Mouse (Mus musculus) heart, embryonic 12.5 days (tissue): ENCODE results near the gene Wt1. TPM values are rescaled to one million over a fixed set of nuclear protein-coding genes. Genes with fewer than 3 reads are reported as not detected.

Source experiments
- ATAC-seq: fragments of 200-750 bp; cut with Nextera tagmentation; 2 replicates; pipeline ENCODE4 v1.8.0; 2017; ENCODE audit warnings: moderate TSS enrichment, moderate library complexity; ENCODE audit not compliant: insufficient number of reproducible peaks, low FRiP score
- H3K27ac ChIP-seq: fragments of 300-500 bp; sonication (generic); 2 replicates; pipeline ENCODE4 v1.5.1; 2016; ENCODE audit warnings: mild to moderate bottlenecking, moderate library complexity; ENCODE audit not compliant: poor library complexity, severe bottlenecking
- H3K27me3 ChIP-seq: fragments of 300-500 bp; sonication (generic); replicated peaks from 2 replicates; pipeline ENCODE4 v1.6.1; 2016; ENCODE audit warnings: mild to moderate bottlenecking, moderate library complexity
- H3K36me3 ChIP-seq: fragments of 300-500 bp; sonication (generic); 2 replicates; pipeline ENCODE4 v1.6.1; 2016; ENCODE audit warnings: mild to moderate bottlenecking, moderate library complexity
- H3K4me1 ChIP-seq: fragments of 300-500 bp; sonication (generic); replicated peaks from 2 replicates; pipeline ENCODE4 v1.6.1; 2016; ENCODE audit warnings: mild to moderate bottlenecking
- H3K4me2 ChIP-seq: fragments of 300-500 bp; sonication (generic); 2 replicates; pipeline ENCODE4 v1.6.1; 2016; ENCODE audit warnings: mild to moderate bottlenecking, moderate library complexity
- H3K4me3 ChIP-seq: fragments of 300-500 bp; sonication (generic); 2 replicates; pipeline ENCODE4 v1.5.1; 2016; ENCODE audit warnings: mild to moderate bottlenecking
- H3K9ac ChIP-seq: fragments of 300-500 bp; sonication (generic); 2 replicates; pipeline ENCODE4 v1.6.1; 2016; ENCODE audit warnings: mild to moderate bottlenecking, moderate library complexity
- H3K9me3 ChIP-seq: fragments of 300-500 bp; sonication (generic); replicated peaks from 2 replicates; pipeline ENCODE4 v1.6.1; 2016; ENCODE audit warnings: mild to moderate bottlenecking, moderate library complexity
- WGBS: fragments of 180-500 bp; shearing (Covaris S2); methylation state at CpG from one replicate; pipeline ENCODE4 v1.1.7; 2016; 5-methylcytosine and 5-hydroxymethylcytosine counted together
- polyA plus RNA-seq: library from polyadenylated mRNA; unstranded; fragments of >200 nt; fragmentation: Nextera tagmentation; extraction: Ambion mirVana; gene quantifications from 2 replicates; pipeline ENCODE4 v1.2.1, GENCODE M21; 2016

Gene Wt1
- polyA plus RNA-seq, result 29.0 and 30.7 TPM in 2 replicates

DNA sequence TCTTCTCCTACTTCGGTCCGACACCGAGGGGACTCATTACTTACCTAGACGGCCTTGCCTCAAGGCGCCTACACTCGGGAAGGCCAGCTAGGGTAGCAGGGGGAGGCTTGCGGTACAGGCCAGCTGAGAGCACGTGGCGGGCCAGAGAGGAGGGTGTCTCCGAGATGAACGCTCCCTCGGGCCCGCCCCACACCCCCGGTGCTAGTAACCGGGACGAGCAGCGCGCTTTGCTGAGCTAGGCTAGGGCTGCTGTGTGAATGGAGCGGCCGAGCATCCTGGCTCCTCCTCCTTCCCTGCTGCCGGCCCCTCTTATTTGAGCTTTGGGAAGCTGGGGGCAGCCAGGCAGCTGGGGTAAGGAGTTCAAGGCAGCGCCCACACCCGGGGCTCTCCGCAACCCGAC lies at the start of gene Wt1:
TSS of gene Wt1 (plus strand) at position 251 of the 400 bp plus-strand sequence.
- Histone ChIP-seq H3K27ac (peak within 1 kb of the TSS; percentile 37), H3K27me3 (peaks cover 93% of the 10 kb centered on the region), H3K9me3 (no peaks in the 10 kb centered on the region), H3K4me1 (peaks cover 37% of the 10 kb centered on the region), H3K9ac (peak within 1 kb of the TSS; percentile 71), H3K4me3 (peak within 1 kb of the TSS; percentile 54), H3K4me2 (peak within 1 kb of the TSS; percentile 65), H3K36me3 (no peaks in the 10 kb centered on the region)
- WGBS, result under 1% methylated on average over 25 of the region's 25 CpGs
- peak; percentile 71 for ATAC-seq

DNA sequence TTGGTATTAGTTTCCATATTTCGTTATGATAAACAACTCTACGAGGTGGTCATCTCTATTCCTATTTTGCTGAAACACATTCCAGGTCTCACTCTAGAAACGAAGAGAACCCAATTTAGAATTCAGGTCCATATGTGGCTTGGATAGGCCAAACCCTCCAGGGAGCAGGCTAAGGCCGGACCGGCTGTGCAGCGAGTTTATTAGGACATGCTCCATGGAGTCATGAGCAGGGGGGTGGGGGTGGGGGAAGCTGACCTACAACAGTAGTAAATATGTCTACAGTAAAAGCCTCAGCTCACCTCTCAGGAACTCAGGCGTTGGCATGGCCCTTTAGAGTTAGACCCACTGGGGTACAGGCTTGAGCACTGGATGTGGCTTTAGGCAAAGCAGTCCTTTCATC lies 49.2 kb upstream of the Wt1 start:
- no peaks in the 10 kb centered on the region for H3K27me3 ChIP-seq
- H3K27ac ChIP-seq, result no peak overlapping the region
- H3K9ac ChIP-seq, result no peak overlapping the region
- H3K4me2 ChIP-seq, result no peak overlapping the region
- WGBS, result 82% methylated on average over 7 of the region's 7 CpGs
- no peaks in the 10 kb centered on the region for H3K36me3 ChIP-seq
- no peak overlapping the region for H3K4me3 ChIP-seq
- no peaks in the 10 kb centered on the region for H3K9me3 ChIP-seq
- no peak for ATAC-seq
- peaks cover 10% of the 10 kb centered on the region for H3K4me1 ChIP-seq

DNA sequence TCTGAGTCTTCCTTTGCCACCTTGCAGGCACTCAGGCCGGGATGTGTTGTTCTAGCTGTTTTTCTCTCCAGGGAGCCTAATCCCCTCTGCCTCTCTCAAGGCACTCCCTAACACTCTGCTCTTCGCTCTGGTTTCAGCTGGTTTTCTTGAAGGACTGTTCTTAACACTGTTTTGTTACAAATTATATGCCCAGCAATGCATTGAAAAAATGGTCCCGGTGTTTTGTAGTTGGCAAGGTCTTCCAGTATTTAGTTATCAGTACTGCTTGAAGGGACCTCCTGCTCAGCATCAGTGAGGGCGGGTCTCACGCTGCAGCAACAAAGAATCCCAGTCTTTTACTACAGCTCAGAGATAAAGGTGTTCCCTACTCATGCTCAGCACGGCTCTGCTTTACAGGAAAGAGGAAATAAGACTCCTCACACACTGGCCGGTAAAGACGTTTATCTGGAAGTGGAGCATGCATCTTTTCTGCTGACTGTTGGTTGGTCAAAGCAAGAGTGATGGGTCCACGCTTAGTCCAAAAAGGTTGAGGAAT lies 44.0 kb upstream of the Wt1 start:
- no peak for ATAC-seq
- H3K9ac ChIP-seq, result no peak overlapping the region
- H3K4me1 ChIP-seq, result peaks cover 9% of the 10 kb centered on the region; the same call in 1 of the 2 replicates
- H3K36me3 ChIP-seq, result no peaks in the 10 kb centered on the region
- 0 out of 2 replicates have a peak overlapping the region, but pooled peaks have one; percentile 13 for H3K4me2 ChIP-seq
- H3K4me3 ChIP-seq, result no peak overlapping the region
- no peaks in the 10 kb centered on the region for H3K9me3 ChIP-seq
- no peaks in the 10 kb centered on the region for H3K27me3 ChIP-seq
- 10% methylated on average over 9 of the region's 9 CpGs for WGBS
- no peak overlapping the region for H3K27ac ChIP-seq

DNA sequence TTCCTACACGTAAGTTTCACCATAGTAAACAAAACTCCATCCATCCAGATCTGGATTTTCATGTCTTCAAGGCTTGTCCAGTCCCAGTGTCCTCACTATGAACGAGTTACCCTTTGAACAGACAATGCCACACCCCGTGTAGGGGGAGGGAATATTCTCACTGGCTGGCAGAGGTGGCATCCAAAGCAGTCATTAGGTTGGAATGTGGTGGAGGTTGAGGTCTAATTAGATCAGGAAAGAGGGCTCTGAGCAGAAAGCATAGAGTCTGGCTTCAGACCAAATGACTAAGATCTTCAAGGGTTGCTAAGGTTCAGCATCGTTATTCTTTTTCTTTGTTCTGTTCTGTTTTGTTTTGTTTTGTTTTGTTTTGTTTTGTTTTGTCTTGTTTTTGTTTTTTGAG lies 42.3 kb upstream of the Wt1 start:
- H3K27ac ChIP-seq, result no peak overlapping the region
- peaks cover 14% of the 10 kb centered on the region; the same call in 1 of the 2 replicates for H3K4me1 ChIP-seq
- H3K9me3 ChIP-seq, result no peaks in the 10 kb centered on the region
- no peak overlapping the region for H3K4me2 ChIP-seq
- 77% methylated on average over 4 of the region's 4 CpGs for WGBS
- no peaks in the 10 kb centered on the region for H3K36me3 ChIP-seq
- H3K27me3 ChIP-seq, result no peaks in the 10 kb centered on the region
- no peak for ATAC-seq
- H3K4me3 ChIP-seq, result no peak overlapping the region
- H3K9ac ChIP-seq, result no peak overlapping the region

DNA sequence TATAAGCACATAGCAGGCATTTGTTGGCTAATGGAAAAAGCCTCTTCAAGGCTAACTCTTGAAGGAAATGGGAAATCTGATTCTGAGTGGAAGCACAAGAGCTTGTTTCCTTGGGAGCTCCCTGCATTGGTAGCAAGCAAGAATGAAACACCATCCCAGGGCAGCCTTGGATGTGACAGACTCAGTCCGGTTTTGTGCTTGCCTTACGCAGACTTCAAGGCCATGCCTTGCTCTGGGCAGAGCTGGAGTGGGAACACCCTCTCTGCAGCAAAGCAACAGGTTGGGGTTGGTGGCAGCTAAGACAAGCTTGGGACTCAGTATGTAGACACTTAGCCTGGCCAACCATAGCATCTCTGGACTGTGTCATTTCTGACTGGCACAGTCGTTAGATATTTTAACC lies 40.2 kb upstream of the Wt1 start:
- Histone ChIP-seq H3K27ac (no peak overlapping the region), H3K27me3 (no peaks in the 10 kb centered on the region), H3K4me3 (no peak overlapping the region), H3K36me3 (no peaks in the 10 kb centered on the region), H3K4me2 (no peak overlapping the region), H3K9me3 (no peaks in the 10 kb centered on the region), H3K4me1 (peaks cover 26% of the 10 kb centered on the region), H3K9ac (no peak overlapping the region)
- ATAC-seq, result no peak
- 83% methylated on average over 3 of the region's 3 CpGs for WGBS

DNA sequence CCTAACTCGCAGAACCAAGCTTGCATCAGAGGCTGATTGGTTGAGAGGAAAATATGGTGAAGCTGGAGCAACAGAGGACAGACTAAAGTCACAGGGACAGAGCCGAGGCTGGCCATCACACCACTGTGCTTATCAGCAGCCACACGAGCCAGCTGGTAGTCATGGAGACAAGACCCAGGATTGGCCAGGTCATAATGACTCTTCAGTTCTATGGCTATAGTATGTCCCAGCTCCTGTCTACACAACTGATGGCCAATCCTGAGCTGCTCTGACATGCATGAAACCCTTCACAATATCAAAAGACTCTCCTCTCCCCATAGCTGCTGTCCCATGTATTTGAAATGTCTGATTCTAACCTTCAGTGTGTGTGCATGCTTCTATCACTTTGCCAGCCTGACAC lies 38.3 kb upstream of the Wt1 start:
- WGBS, result 44% methylated on average over 3 of the region's 3 CpGs
- no peak overlapping the region for H3K4me3 ChIP-seq
- H3K9ac ChIP-seq, result no peak overlapping the region
- no peak overlapping the region for H3K4me2 ChIP-seq
- H3K4me1 ChIP-seq, result peaks cover 29% of the 10 kb centered on the region
- no peaks in the 10 kb centered on the region for H3K36me3 ChIP-seq
- peak; percentile 53; the same call in 1 of the 2 replicates for ATAC-seq
- no peak overlapping the region for H3K27ac ChIP-seq
- no peaks in the 10 kb centered on the region for H3K27me3 ChIP-seq
- no peaks in the 10 kb centered on the region for H3K9me3 ChIP-seq

DNA sequence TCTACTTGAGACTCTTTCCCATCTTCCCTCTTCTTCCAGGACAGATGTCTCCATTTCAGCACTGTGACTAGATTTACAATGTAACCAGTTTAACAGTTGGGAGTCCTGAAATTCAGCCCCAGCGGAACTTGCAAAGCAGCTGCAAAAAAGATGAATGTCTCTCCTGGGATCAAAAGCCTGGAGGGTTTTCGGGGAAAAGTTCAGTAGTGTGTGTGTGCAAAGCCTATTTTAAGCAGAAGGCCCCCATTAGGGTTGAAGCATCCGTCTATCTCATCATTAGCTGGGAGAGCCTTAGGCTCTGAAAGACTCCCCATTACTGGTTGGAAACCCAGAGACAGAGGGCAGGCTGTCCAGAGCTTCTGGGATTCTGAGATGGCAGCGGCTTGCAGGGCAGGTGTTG lies 37.2 kb upstream of the Wt1 start:
- no peak for ATAC-seq
- Histone ChIP-seq H3K4me1 (peaks cover 29% of the 10 kb centered on the region), H3K36me3 (no peaks in the 10 kb centered on the region), H3K9ac (no peak overlapping the region), H3K27me3 (no peaks in the 10 kb centered on the region), H3K27ac (no peak overlapping the region), H3K9me3 (no peaks in the 10 kb centered on the region), H3K4me2 (no peak overlapping the region), H3K4me3 (no peak overlapping the region)
- 63% methylated on average over 4 of the region's 4 CpGs for WGBS

DNA sequence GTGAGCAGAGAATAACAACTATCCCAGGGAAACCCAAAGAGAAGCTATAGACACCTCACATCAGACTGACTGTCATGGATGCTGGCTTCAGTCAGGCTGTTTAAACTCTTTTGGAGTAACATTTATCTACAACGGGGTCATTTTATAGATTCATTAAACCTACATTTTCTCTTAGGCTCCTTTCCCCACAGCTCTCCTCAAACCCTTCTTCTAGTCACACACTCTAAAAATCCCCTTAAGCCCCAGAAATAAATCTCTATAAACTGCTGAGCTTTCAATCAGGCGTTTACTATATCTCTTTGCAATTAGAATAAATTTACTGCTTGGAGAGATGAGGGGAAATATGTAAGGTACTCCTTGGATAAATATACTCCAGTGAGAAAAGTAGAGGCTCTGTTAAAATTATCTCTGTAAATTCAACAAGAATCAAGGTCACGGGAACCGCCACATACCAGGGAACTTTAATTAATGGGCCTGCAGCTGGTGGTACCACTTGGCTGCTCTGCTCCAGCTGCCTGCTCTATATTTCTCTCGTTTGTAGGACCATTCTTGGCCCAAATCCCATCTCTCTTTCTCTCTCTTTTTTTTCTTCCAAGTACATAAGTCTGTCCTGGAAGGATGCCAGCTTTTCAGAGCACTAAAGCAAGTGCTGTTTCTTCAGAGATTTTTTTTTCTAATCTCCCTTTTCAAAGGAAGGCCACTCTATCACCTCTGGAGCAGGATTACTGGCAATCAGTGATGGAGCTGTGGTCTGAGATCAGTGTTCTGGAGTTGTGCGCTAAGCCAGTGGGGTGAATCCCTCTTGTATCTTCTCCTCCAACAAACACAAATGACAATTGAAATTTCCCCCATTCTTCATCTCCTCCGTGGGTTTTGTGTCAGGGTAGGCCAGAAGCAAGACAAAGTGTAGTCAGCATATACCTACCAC lies 36.5 kb upstream of the Wt1 start:
- Histone ChIP-seq H3K4me3 (no peak overlapping the region), H3K27ac (no peak overlapping the region), H3K4me1 (peaks cover 29% of the 10 kb centered on the region), H3K9ac (no peak overlapping the region), H3K4me2 (no peak overlapping the region), H3K27me3 (no peaks in the 10 kb centered on the region), H3K9me3 (no peaks in the 10 kb centered on the region), H3K36me3 (no peaks in the 10 kb centered on the region)
- no peak for ATAC-seq
- WGBS, result 42% methylated on average over 7 of the region's 7 CpGs

DNA sequence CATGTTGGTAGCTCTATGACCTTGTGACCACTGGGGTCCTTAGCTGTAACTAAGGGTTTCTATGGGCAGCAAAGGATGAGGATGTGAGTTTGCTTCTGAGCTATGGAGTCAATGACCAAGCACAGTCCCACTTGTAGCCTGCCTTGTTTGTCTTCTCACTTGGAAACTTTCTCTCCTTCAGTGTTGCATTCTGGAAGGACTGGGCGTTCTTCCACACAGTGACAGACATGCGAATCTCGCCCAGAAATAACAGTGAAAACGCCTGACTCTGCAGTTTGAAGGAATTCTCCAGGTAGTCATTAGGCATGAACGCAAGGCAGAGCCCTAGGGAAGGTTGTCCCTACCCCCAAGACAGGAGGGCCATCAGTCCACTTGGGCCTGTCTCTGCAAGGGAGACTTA lies 35.3 kb upstream of the Wt1 start:
- 82% methylated on average over 5 of the region's 5 CpGs for WGBS
- Histone ChIP-seq H3K4me2 (no peak overlapping the region), H3K4me3 (no peak overlapping the region), H3K9ac (no peak overlapping the region), H3K4me1 (peaks cover 29% of the 10 kb centered on the region), H3K27ac (no peak overlapping the region), H3K27me3 (no peaks in the 10 kb centered on the region), H3K36me3 (no peaks in the 10 kb centered on the region), H3K9me3 (no peaks in the 10 kb centered on the region)
- ATAC-seq, result no peak

DNA sequence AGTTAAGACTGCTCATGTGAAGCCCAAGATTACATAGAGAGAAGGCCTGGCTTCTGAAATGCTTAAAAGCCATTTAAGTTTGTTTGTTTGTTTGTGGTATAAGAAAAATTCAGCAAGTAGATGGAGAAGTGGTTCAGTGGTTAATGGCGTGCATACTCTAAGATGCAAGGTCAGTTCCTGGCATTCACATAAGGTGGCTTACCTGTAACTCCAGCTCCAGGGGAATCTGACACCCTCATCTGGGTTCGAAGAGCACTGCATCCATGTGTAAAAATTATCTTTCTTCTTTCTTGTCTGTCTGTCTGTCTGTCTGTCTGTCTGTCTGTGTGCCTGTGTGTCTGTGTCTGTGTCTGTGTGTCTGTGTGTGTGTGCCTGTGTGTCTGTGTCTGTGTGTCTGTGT lies 34.6 kb upstream of the Wt1 start, which contains the start of gene Gm11060:
TSS of gene Gm11060 (plus strand) at position 301 of the 400 bp plus-strand sequence.
- Histone ChIP-seq H3K36me3 (no peaks in the 10 kb centered on the region), H3K4me2 (no peak within 1 kb of the TSS), H3K27me3 (no peaks in the 10 kb centered on the region), H3K9me3 (no peaks in the 10 kb centered on the region), H3K27ac (no peak within 1 kb of the TSS), H3K4me1 (peaks cover 26% of the 10 kb centered on the region), H3K4me3 (no peak within 1 kb of the TSS), H3K9ac (no peak within 1 kb of the TSS)
- ATAC-seq, result no peak
- WGBS, result 82% methylated on average over 2 of the region's 2 CpGs

DNA sequence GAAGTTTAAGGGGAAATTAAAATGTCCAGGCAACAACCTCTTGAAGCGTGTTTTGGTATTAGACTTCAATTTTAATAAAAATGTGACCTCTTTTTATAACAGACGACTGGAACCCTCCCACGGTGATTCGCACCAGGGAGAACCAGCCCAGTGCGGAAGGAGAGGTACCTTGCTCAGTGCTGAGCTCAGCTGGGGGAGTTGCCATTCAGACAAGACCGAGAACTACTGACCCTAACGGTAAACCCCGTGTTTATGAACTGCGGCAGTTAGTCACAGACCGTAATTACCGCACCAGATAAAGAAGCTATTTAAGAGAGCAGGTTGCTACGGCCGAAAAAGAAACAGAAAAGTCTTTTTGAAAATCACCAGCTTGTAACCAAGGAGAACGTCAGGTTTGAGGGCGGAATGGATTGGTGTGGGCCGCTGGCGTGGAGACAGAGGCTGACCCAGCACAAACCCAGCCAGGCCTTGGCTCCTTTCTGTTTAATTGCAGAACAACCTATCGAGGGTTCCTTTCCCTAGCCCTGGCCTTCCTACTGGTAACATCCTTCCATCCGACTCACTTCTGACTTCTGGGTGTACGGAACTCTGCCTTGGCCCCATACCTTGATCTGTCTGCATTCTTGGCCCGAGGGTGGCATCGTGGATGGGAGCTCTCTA lies 28.9 kb upstream of the Wt1 start:
- H3K36me3 ChIP-seq, result no peaks in the 10 kb centered on the region
- no peak overlapping the region for H3K27ac ChIP-seq
- H3K4me2 ChIP-seq, result no peak overlapping the region
- no peak overlapping the region for H3K9ac ChIP-seq
- peaks cover 13% of the 10 kb centered on the region for H3K4me1 ChIP-seq
- no peaks in the 10 kb centered on the region for H3K27me3 ChIP-seq
- 86% methylated on average over 22 of the region's 22 CpGs for WGBS
- H3K4me3 ChIP-seq, result no peak overlapping the region
- H3K9me3 ChIP-seq, result no peaks in the 10 kb centered on the region
- no peak for ATAC-seq
